Mouse (Mus musculus) gastrocnemius, postnatal 4 days (tissue): ENCODE data around the gene Dusp13. TPM values are rescaled to one million over a fixed set of nuclear protein-coding genes. Genes with fewer than 3 reads are reported as not detected.
A peak's percentile ranks its signal among the peaks of the same experiment; 100 is the strongest.

Experiments
- DNase-seq, 2 experiments: peaks; one replicate each; pipeline ENCODE4 v3.0.0; 2021 to 2022; ENCODE audit warnings: low spot score in 2 of 2, mixed read lengths in 2 of 2
- total RNA-seq, 2 experiments: library from RNA; stranded (reverse); gene quantifications; 2 replicates each; pipeline ENCODE4 v1.2.3; 2021

Dusp13 gene
- total RNA-seq, 2 experiments from 2014 or later = 15.0 to 15.6 TPM

DNA sequence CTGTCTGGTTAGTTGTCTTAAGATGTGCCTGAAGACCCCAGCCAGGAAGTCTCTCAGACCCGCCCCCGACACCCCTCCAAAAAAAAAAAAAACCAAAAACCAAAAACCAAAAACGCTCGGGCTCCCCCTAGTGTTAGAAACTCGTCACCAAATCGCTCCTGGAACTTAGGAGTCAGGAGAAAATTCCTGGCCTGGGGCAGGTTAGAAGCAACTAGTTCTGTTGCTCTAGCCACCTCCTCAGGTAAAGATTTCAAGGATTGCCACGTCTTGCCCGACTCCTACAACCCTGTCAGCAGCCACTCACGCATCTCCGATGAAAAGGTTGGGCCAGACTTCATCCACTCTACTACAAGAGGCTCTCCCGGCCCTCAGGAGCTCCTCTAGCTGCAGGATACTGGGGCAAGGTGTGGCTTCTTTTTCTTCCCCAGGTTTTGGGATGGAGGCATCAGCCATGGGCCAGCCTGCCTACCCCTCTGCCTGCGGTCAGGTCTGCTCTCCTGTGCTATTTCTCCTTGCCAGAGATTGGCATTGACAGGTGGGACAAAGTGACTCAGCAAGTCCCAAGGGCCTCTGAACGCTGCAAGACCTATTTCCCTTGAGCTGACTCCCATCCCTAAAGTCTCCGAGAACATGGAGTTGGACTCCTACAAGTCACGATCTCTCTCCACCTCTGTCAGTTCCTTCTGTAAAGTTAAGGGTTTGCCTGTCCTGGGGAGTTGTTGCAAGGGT lies 2.7 kb downstream of the Dusp13 start:
- peak in 1 of 2 experiments; percentile 58 for DNase-seq

DNA sequence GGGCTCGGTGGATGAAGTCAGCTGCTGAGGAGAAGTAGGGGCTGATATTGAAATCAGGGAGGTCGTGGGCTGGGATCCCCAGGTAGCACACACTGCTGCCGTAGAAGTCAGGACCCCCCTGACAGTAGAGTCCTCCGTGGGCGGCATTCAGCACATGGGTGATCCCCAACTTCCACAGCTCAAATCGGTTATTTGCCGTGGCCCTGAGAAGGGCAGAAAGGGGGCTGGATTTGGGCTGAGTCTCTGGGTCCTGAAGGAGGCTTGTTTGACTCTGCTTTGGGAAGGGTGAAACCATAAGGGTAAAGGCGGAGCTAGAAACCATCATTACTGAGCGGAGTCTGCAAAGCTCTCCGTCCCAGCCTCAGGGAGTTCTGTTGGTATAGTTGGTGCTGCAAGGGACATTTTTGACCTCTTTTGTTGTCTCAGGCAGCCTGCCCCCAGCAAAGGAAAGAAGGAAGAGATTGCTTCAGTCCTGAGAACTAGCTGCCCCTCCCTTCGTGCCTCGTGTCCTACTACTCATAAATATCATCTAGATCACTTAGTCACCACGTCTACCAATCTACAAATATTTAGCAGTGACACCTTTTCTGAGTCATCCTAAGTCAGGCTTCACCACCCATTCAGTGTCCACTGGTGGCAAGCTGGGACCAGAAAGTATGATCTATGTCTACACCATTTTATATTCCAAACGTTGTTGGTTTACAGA lies 3.4 kb downstream of the Dusp13 start:
- no peak for DNase-seq

DNA sequence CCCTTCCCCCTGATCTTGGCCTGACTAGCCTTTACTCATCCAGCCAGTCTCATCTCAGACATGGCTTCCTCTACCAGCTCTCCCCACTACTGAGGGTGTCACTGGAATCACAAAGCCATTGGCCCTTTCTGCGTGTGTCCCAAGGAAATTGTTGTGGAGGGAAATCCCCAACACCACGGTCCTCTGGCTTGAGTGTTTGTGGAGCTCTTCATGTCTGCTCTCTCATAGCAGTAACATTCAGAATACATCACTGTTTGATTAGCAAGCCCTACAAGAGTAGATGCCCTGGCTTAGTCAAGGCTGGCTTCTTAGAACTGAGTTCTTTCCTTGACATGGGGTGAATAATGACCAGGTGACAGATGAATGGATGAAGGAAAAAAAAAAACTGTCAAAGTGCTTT lies 4.1 kb downstream of the Dusp13 start:
- DNase-seq = no peak

DNA sequence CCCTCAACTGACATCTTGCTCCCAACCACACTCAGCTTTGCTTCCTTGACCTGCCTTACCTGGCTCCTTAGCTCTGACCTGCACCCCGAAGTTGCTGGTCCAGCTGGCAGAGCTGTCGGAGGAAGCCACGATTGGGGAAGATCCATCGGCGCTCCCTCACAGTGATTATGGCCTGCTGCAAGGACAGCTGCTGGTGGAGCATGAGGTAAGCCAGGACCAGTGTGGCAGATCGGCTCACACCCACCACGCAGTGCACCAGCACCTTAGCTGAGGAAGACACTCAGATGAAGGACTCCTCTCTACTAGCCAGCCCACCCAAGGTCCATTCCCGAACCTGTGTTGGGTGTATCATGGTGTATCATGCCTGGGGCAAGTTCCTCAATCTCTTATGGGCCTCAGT lies 4.7 kb downstream of the Dusp13 start:
- DNase-seq = no peak

DNA sequence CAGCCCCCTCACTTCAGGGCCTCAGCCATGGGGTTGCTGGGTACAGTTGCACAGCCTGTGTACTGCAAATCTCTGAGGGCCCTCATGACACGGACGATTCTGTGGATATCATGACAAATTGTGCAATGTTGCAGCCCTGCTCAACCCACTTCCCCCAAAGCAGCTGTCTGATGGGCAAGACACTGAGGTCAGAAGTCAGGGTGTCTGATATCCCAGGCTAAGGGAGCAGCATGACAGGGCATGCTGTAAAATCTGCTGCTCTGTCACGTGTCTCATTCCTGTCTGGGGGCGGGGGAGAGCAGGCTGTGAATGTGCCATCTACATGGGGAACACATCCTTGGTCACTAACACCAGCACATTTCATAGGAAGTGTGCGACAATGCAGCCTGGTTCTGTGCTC lies 5.8 kb downstream of the Dusp13 start:
- DNase-seq = no peak

DNA sequence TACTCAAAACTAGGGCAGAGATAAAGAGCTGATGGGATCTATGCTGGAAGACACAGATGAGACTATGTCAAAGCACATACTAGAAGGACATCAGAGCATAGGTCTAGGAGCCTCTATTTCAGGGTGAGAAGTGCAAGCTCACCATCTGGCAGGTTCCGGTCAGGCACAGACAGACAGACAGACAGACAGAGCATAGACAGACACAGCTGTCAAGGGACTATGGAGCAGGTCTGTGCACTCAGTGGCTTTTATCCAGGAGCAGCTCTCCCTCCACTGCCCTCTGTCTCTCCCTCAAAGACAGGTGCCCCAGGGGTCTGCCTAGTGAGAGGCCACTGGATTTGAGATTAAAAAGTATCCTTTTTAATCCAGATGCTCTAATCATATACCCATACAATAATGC lies 6.8 kb downstream of the Dusp13 start:
- no peak for DNase-seq

DNA sequence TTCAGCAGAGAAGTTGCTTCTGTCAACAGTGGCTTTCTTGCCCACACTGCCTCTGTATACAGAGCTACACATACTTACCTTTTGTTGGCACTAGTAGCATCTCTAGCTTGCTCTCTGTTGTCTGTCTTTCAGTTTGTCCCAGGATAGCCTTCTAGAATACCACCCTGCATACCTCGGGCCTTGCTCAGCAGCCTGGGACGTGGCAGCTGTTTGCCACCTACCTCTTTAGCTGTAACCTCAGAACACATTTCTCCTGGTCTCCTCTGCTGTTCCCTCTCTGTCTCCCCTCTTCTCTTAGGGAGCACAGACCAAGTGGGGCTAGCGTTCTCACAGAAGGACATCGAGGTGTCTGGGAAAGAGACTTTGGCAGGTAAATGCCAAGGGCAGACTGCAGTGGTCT lies 8.5 kb downstream of the Dusp13 start:
- DNase-seq = no peak

DNA sequence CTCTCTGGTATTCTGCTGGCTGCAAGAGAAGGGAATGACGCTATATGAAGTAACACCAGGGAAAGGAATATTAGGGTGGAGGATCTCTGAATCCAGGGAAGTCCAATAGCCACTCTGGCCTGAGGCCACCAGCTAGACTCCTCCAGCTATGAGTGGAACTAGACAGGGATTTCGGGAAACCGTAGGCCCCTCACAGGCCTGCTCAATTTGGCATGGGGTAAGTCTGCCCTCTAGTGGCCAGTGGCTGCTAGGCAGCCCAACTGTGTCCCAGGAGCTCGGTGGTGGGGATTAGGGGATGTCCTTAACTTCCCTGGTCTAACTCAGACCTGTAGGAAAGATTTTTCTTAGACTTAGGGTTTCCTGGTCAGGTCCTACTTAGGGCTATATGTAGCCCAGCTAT lies 9.2 kb downstream of the Dusp13 start:
- DNase-seq = peak; percentile 82 to 85

DNA sequence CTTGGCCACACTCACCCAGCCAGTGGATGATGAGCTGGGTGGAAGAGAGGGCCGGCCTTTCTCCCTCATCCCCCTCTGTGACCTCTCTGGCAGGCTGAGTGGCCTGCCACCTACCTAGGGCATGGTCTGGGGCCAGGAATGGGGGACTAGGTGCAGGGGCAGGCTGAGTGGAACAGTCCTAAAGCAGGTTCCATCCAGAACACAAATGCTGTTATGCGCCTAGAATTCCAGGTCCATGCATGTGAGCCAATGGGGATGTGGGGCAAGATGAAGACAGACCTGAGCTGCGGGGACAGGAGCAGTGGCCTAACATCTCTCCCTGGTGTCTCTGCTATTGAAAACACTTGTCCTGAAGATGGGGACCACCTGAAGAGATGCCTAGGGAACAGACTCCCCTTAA lies 9.7 kb downstream of the Dusp13 start:
- no peak for DNase-seq

DNA sequence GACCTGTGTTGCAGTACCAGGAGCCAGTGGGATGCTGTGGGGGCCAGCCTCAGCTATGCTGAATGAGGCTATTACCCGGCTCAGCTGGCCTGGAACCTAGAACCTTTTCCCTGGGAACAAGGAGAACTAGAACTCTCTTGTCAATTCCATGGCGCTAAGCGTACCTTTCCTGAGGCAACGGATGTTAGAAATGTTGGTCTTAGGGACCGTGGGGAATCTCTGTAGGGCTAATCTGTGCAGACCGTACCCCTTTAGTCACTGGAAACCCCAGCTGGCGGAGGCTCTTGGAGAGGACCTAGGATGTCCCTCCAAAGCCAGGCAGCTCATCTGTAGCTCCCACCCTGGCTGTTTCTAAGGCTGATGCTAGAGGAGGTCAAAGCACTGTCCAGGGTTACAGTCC lies 10.6 kb downstream of the Dusp13 start:
- no peak for DNase-seq

DNA sequence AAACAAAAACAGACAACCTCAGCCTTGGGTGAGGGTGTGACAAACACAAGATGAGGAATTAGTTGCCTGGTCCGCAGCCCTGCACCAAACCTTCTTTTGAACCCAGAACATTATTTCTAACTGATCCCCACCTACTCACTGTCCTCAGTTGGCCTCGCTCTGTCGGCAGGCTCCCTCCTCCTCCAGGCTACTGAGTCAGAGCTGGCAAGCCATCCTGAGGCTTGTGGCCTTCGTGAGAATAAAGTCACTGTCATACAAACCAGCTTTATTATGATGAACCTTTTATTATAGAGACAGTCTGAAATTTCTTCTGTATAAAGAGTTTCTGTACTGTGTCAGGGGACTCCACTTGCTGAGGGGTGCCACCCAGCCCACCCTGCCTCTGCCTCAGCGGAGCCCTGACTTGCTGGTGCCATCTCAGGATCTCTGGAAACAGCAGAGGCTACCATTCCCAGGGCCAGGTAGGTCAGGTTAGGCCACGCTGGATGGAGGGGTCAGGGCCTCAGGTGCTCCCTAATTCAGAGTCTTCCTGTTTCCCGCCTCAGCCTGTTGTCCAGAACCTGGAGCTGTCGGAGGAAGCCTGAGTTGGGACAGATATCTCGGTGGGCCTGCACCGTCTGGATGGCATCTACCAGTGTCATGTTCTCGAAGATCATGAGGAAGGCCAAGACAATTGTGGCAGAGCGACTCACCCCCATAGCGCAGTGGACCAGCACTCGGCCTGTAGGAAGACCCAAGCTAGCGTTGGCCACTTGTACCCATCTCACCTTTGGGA lies 17.7 kb downstream of the Dusp13 start:
- no peak for DNase-seq

DNA sequence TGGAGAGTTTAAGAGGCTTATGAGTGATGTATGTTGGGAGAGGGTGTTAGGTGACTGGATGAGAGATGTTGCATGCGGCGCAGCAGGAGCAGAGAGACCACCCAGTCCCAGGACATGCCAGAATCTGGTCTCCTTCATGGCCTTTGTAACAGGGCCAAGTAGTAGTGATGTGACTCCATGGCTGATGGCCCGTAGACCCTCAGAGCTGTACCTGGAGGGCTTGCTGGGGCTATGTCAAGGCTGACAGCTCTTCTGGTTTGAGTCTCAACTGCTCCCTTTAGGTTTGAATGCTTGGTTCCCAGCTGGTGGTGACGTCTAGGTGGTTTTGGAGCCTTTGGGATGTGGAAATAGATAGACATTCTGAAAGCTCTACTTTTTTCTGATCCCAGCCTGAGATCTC lies 21.0 kb downstream of the Dusp13 start:
- DNase-seq = no peak

DNA sequence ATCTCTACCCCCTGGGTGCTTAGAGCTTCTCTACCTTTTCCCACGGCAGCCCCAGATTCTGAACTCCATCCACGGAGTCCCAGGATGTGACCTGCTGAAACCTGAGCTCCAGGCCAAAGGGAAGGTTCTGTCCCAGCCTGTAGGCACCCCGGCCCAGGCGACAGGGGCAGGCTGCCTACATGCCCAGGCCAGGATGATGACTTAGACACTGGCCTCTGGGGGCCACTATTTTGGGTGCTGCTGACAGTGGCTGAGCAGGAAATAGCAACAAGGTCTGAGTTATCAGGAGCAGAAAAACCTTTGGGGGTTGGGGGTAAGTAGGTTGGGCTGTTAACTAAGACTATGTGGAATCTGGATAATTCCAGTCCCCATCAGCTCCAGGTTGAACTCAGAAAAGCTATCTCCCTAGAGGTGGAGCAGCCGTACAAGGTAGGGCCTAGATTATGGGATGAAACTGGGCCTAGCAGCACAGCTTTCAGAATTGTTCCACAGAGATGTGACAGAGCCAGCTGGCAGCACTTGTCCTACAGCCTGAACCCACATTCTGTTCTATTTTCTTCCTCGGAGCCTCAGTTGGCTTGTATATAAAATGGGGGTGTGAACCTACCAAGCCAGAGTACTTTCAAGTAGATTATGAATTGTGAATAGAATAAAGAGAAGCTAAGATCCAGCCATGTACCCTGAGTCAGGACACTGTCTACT lies 21.8 kb downstream of the Dusp13 start:
- no peak for DNase-seq

DNA sequence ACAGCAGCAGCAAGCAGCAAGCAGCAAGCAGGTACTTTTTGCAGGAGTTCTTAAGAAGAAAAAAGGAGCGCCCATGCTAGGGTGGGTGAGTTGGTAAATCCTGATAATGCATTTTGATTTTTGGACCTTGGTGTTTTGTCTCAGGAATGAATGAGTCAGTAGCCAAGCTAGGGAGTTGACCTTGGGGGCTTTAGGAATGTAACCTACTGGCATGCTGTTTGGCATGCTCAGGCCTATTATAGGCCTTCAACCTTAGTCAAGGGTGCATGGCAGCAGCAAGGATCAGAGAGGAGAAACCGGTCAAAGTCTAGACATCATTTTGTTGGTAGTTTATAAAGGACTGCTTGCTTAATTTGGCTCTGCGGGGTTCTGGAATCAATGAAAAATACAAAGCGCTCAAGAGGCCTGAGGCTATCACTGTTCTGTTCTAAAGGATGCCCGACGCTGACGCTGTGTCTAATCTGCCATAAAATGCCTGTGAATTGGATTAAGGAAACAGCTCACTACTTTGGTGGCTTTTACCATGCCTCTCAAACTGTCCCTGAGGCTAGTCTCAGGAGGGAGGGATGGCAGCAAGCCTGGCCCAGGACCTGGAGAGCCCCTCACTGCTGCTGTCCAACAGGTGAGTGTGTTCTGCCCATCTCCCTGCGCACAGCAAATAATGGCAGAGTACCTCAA lies 28.8 kb downstream of the Dusp13 start:
- DNase-seq = no peak

DNA sequence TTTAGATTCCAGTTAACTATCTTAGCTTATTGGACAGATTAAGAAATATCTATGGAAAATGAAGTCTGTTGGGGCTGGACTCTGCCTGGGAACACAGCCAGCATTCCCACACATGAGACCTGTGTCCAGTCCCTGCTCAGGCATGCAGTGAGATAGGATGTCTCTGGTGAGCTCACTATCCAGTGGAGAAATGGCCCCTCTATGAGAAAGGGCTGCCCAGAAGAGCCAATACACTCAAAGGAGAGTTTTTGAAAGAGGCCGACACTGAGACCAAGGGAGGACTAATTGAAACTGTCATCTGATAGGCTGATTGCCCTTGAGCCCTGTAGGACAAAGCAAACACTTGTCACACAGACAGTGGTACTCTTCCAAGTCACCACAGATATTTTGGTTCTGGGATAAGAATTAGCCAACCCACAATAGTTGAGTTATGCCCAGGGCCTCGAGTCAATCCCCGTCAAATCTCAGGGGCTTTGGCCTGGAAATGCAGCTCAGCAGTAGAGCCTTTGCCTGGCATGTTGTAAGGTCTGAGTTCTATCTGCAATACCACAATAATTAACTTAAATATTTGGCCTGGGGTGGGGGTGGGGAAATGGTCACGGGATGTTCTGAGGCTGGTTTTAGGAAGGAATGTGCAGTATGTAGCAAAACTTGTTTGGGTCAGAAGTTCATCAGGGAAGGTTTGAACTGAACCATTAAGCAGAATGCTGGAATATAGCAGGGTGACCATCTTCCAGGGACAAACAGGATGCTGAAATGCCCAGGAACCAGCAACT lies 30.4 kb downstream of the Dusp13 start:
- DNase-seq = no peak

DNA sequence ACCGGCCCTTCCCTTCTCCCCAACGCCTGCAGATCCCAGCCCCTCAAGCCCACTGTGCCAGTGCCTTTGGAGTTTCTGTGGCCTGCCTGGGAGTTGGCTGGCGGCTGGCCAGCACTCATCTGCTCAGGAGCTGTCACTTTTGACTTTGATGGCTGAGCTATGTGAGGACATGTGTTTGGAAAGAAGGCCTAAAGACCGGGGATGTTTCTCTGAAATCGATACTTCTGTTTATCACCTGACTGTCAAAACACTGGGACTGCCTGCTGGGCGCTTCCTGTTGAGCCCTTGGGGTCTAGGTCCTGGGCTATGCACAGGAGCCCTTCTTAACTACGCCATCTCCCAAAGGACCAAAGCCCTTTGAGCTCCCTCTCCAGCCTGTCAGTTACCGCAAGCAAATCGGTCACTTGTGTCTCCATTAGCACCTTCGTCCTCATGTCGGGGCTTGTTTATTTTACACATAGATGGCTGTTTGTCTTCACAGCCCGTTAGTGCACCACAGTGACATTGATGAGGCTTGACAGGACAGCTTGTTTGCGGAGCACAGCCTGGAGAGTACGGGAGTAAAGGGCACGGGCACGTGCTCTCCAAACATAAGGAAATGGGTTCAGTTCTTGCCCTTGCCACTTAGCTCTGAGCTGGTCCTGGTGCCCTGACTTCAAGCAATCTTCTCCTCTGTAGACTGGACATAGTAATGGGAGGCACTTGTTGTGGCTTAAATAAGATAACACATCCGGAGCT lies 31.2 kb downstream of the Dusp13 start:
- no peak for DNase-seq

DNA sequence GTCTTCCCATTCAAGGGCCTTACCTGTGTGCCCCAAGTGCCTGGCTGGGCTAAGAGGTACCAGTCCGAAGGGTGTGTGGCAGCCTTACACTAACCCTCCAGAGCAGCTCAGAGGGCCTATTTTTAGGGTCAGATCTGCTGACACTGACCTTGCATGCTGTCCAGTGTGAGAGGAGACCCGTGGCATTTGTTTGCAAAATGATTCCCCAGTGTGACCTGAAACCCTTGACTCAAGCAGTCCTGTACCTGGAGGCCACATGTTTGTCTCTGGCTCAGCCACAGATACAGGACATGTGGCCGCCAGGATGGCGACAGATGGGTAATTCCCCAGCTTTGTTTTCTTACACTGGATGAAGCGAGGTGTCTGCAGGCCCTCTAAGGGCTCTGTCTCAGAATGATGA lies 36.5 kb downstream of the Dusp13 start, which contains the start of gene Dupd1:
Gene Dupd1, minus strand, starts transcription at position 91 of the 400 bp plus-strand sequence.
- no peak for DNase-seq

DNA sequence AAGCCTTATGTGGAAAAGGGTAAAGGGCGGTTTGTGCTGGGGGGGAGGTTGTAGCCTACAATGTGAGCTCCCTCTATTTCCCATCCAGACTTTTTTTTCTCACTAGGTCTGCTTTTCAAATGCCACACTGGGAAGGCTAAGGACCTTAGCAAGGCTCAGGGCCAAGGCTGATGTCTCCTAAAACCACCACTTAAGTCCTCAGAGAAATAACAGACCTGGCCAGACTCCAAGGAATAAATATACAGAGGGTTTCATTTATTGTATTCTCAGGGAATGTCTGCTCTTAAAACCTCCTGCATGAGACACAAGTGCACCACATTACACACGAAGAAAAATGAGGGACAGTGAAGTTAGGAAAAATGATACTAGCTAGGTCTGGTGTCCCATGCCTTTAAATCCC lies 39.8 kb downstream of the Dusp13 start:
- no peak for DNase-seq

DNA sequence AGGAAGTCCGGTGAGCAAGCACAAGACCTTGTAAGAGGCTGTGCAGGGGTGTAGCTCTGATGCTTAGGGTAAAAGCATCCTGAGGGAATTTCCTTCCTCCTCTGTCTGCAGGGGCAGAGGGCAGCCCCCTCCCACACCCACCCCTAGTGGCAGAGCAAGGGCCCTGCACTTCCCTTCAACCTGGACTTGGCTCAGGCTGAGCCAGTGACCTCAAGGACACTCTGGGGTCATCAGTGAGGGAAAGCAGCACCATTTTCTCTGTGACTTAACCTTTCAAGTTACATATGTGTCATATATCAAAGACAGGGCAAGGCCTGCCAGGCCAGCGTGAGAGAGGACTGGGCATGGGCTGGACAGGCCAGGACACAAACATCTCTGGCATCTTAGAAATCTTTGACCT lies 41.4 kb downstream of the Dusp13 start:
- DNase-seq = no peak
